Mouse (Mus musculus) liver, embryonic 14.5 days (tissue): ENCODE measurements around the gene Lyg2. TPM values are rescaled to one million over a fixed set of nuclear protein-coding genes. Genes with fewer than 3 reads are reported as not detected.

Experiments used
- ATAC-seq: fragments of 200-750 bp; cut with Nextera tagmentation; 2 replicates; pipeline ENCODE4 v1.8.0; 2017; ENCODE audit warnings: moderate number of reproducible peaks, mild to moderate bottlenecking, moderate library complexity; ENCODE audit not compliant: insufficient read depth
- DNase-seq, 3 experiments: peaks; one replicate each; pipeline ENCODE4 v3.0.0-alpha.2; 2012 to 2013; ENCODE audit warnings: low read depth in 3 of 3, low spot score in 3 of 3
- H3K27ac ChIP-seq: fragments of 300-500 bp; sonication (generic); 2 replicates; pipeline ENCODE4 v1.5.1; 2014; ENCODE audit warnings: moderate library complexity, mild to moderate bottlenecking, control low read depth, inconsistent platforms
- H3K27me3 ChIP-seq: fragments of 300-500 bp; sonication (generic); 2 replicates; pipeline ENCODE4 v1.6.1; 2014; ENCODE audit warnings: mild to moderate bottlenecking, low read length, moderate library complexity; ENCODE audit not compliant: control insufficient read depth, insufficient read depth
- H3K36me3 ChIP-seq: fragments of 300-500 bp; sonication (generic); replicated peaks from 2 replicates; pipeline ENCODE4 v1.6.1; 2014; ENCODE audit warnings: low read depth; ENCODE audit not compliant: control insufficient read depth, insufficient read depth
- H3K4me1 ChIP-seq, 2 experiments: fragments of 200-500 bp in 1 of 2; fragments of 300-500 bp in 1 of 2; sonication (generic) in 1 of 2; replicated peaks; 2 replicates each; pipeline ENCODE4 v1.6.1; 2012 to 2014; ENCODE audit warnings: antibody characterized with exemption in 1 of 2, inconsistent platforms in 1 of 2, low read length in 1 of 2; ENCODE audit not compliant: control insufficient read depth in 2 of 2, insufficient read depth in 2 of 2
- H3K4me2 ChIP-seq: fragments of 300-500 bp; sonication (generic); 2 replicates; pipeline ENCODE4 v1.6.1; 2014; ENCODE audit warnings: low read depth, mild to moderate bottlenecking, control low read depth, moderate library complexity
- H3K4me3 ChIP-seq, 2 experiments: fragments of 200-500 bp in 1 of 2; fragments of 300-500 bp in 1 of 2; sonication (generic) in 1 of 2; 2 replicates each; pipeline ENCODE4 v1.5.1; 2012 to 2014; ENCODE audit warnings: low read depth in 2 of 2, low read length in 2 of 2, mild to moderate bottlenecking in 2 of 2, control low read depth in 1 of 2, inconsistent platforms in 1 of 2, moderate library complexity in 1 of 2; ENCODE audit not compliant: insufficient read depth in 1 of 2
- H3K9ac ChIP-seq: fragments of 300-500 bp; sonication (generic); replicated peaks from 2 replicates; pipeline ENCODE4 v1.6.1; 2014; ENCODE audit warnings: mild to moderate bottlenecking, control low read depth, moderate library complexity
- H3K9me3 ChIP-seq: fragments of 300-500 bp; sonication (generic); 2 replicates; pipeline ENCODE4 v1.6.1; 2016; ENCODE audit warnings: low read length, mixed read lengths; ENCODE audit not compliant: control insufficient read depth
- CTCF ChIP-seq: IDR thresholded peaks from 2 replicates; pipeline ENCODE4 v1.5.1; 2016; ENCODE audit warnings: antibody characterized with exemption, low read depth, control low read depth
- EP300 ChIP-seq: IDR thresholded peaks from 2 replicates; pipeline ENCODE4 v1.6.1; 2016; ENCODE audit warnings: antibody characterized with exemption, low read depth
- WGBS: fragments of 180-500 bp; shearing (Covaris S2); extraction: QIAGEN DNeasy Blood & Tissue Kit; methylation state at CpG from one replicate; pipeline ENCODE4 v1.1.7; 2014; ENCODE audit not compliant: insufficient replicate concordance; 5-methylcytosine and 5-hydroxymethylcytosine counted together
- polyA plus RNA-seq, 2 experiments: library from polyadenylated mRNA; depleted of rRNA in 1 of 2; stranded (reverse) in 1 of 2; unstranded in 1 of 2; fragments of >200 nt; fragmentation: Nextera tagmentation in 1 of 2; extraction: Ambion mirVana in 1 of 2; gene quantifications; 2 replicates each; pipeline versions ENCODE4 v1.2.1 to v1.2.3; 2012 to 2014

Lyg2 gene
- polyA plus RNA-seq, 2 experiments: 0.01 TPM; not detected in 1

DNA sequence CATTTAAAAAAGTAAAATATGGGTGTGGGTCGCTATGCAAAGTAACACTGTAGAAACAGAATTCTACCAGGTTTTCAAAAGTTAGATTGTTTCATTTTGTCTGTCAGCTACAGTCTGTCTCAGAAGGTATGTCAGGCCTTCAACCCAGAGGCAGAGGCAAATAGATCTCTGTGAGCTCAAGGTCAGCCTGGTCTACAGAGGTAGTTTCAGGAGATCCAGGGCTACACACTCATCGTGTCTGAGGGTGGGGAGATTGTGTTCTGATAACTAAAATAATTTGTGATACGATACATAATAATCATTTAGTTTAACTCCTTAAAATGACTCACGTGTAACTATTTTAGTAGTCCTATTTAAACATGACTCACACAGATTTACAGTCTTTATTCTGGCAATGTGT lies 43.1 kb downstream of the Lyg2 start:
- Histone ChIP-seq H3K9ac (peak overlapping the region; percentile 70), H3K4me1 (peaks cover 11 to 23% of the 10 kb centered on the region in 2 experiments), H3K4me2 (peak overlapping the region; percentile 94), H3K36me3 (peaks cover 9% of the 10 kb centered on the region), H3K9me3 (no peaks in the 10 kb centered on the region), H3K27ac (no peak overlapping the region), H3K27me3 (no peaks in the 10 kb centered on the region), H3K4me3 (peak overlapping the region in 1 of 2 experiments; percentile 72; a peak in 2 of 4 replicates)
- no peak for ATAC-seq
- TF ChIP-seq CTCF: no peak
- TF ChIP-seq EP300: no peak
- DNase-seq: no peak
- 64% methylated on average over 4 of the region's 4 CpGs for WGBS

DNA sequence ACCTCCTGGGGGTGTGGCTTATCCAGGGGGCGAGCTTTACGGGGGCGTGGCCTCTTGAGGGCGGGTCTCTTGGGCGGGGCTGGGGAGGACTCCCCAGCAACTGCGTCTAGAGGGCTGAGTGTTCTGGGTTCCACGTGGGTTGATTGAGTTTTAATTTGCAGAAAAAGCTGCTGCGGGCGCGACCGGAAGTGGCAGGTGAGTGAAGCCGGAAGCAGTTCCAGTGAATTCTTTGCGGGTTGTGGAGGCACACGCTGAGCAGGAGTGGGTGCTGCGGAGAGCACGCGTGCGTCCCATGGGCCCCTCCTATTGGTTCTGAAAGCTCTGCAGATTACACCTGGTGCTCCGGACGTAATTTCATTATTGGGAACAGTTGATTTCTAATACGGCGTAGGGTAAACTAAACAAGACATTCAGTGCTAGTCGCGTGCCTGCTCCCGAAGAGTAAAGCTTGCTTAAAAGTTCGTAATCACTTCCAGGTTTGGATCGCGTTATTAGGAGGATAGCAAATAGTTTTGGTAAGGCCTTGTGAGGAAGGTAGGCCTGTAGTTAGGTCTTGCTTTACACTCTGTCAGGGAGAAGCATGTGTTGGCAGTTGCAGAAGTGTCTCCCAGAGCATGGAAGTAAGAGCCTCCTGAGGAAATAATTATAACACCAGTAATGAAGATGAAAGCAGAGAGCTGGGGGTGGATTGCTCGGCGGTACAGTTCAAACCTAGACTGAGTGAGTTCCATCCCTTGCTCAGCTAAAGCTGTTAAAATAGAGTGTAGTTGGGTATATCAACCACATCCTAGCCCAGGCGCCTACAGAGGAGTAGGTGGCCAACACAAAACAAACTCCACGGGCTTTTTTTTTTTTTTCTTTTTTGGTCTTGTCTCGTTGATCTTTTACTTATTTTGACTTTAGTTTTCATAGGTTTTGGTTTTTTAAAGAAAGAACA lies 43.9 kb downstream of the Lyg2 start:
- peak; percentile 88 for ATAC-seq
- peak overlapping the region; percentile 61 for H3K27ac ChIP-seq

DNA sequence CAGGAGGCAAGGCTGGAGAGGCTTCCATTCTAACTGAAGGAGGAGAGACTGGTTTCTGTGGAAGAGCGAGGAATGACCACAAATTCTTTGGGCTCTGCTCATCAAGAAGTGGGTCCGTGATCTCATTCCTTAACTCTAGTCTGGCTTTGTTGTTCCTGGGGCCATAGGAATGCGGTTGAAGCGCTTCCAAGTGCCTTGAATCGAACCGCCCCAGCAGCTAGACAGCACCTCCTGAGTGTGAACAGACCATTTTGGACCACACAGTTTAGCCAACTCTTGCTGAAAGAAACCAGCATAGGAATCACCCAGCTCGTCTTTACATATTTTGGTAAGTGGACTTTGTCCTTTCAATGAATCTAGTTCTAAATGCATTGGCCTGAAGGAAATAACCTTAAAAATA lies 44.6 kb downstream of the Lyg2 start, which contains the start of gene Lipt1:
Gene Lipt1, plus strand, starts transcription at position 35 of the 400 bp plus-strand sequence.
- ATAC-seq (peak; percentile 57), DNase-seq (no peak)
- H3K9ac ChIP-seq: peak within 1 kb of the TSS; percentile 70
- H3K36me3 ChIP-seq: peaks cover 9% of the 10 kb centered on the region
- H3K4me3 ChIP-seq: peak within 1 kb of the TSS; percentile 66 to 72
- H3K27me3 ChIP-seq: no peaks in the 10 kb centered on the region
- peak within 1 kb of the TSS; percentile 94 for H3K4me2 ChIP-seq
- no peaks in the 10 kb centered on the region for H3K9me3 ChIP-seq
- peak within 1 kb of the TSS; percentile 61 for H3K27ac ChIP-seq
- peaks cover 11 to 23% of the 10 kb centered on the region in 2 experiments for H3K4me1 ChIP-seq
- 16% methylated on average over 7 of the region's 7 CpGs for WGBS
- no peak for TF ChIP-seq CTCF
- no peak for TF ChIP-seq EP300

More for the DNA sequence above, 43.9 kb downstream of the Lyg2 start:
- no peaks in the 10 kb centered on the region for H3K9me3 ChIP-seq
- peaks cover 9% of the 10 kb centered on the region for H3K36me3 ChIP-seq
- TF ChIP-seq CTCF: no peak
- TF ChIP-seq EP300: no peak
- H3K4me1 ChIP-seq: peaks cover 11 to 23% of the 10 kb centered on the region in 2 experiments
- 3% methylated on average over 33 of the region's 33 CpGs for WGBS
- peak overlapping the region; percentile 66 to 72 for H3K4me3 ChIP-seq
- H3K4me2 ChIP-seq: peak overlapping the region; percentile 94
- peak; percentile 71 to 75 (median 71) for DNase-seq
- no peaks in the 10 kb centered on the region for H3K27me3 ChIP-seq
- H3K9ac ChIP-seq: peak overlapping the region; percentile 70

DNA sequence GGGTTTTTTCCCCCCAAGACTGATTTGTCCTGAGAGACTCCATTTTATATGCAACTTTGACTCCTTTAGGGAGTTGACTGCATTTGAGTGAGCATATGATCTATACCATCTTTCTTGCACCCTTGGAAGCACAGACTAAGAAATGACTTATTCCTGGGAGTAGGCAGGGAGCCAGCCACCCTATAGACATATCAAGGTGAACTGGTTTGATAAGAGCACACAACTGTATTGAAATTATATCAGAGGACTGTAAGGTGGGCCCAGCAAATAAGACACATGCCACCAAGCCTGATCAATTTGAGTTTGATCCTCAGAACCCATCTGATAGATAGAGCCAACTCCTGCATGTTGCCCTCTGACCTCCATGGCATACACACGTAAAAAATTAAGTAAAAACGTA lies 46.9 kb downstream of the Lyg2 start:
- no peak overlapping the region for H3K4me3 ChIP-seq
- H3K4me1 ChIP-seq: peaks cover 18 to 30% of the 10 kb centered on the region in 2 experiments
- no peaks in the 10 kb centered on the region for H3K27me3 ChIP-seq
- no peak for TF ChIP-seq EP300
- no peak for TF ChIP-seq CTCF
- no peak for ATAC-seq
- DNase-seq: no peak
- H3K9me3 ChIP-seq: no peaks in the 10 kb centered on the region
- H3K27ac ChIP-seq: no peak overlapping the region
- no peak overlapping the region for H3K4me2 ChIP-seq
- WGBS: 28% methylated on average over 2 of the region's 2 CpGs
- no peak overlapping the region for H3K9ac ChIP-seq
- H3K36me3 ChIP-seq: no peaks in the 10 kb centered on the region

DNA sequence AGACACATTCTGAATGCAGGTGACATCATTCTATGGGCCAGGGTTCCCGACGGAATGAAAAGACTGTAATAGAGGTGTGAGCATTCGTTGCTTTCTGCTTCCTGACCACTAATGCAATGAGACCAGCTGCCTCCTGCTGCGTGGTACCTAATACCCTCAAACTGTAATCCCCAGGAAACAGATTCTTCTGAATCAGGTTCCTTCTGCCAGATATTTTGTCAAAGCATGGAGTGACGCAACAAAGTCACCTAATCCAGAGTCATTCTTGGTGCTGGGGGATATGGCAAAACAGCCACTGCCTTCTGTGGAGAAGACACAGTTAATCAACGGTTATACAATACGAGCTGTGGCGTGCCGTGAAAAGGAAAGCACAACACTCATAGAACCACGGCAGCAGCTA lies 47.7 kb downstream of the Lyg2 start:
- H3K9me3 ChIP-seq: no peaks in the 10 kb centered on the region
- H3K36me3 ChIP-seq: no peaks in the 10 kb centered on the region
- H3K9ac ChIP-seq: no peak overlapping the region
- no peak overlapping the region for H3K27ac ChIP-seq
- TF ChIP-seq CTCF (no peak), EP300 (no peak)
- ATAC-seq: no peak
- DNase-seq: no peak
- peaks cover 20 to 30% of the 10 kb centered on the region in 2 experiments for H3K4me1 ChIP-seq
- H3K4me3 ChIP-seq: no peak overlapping the region
- WGBS: 39% methylated on average over 10 of the region's 10 CpGs
- no peaks in the 10 kb centered on the region for H3K27me3 ChIP-seq
- H3K4me2 ChIP-seq: peak overlapping the region; percentile 21; the same call in 1 of the 2 replicates
